Mouse (Mus musculus): Measurements from ENCODE around the gene Spaca6. TPM values are rescaled to one million over a fixed set of nuclear protein-coding genes. Genes with fewer than 3 reads are reported as not detected.

Gene Spaca6
- polyA plus RNA-seq, 1 experiment, result 4.3 TPM

- TF ChIP-seq POLR2A (IDR thresholded peaks at IDR 0.05; ENCODE audit: low read depth, low read length) (no peak), CTCF (IDR thresholded peaks at IDR 0.05; ENCODE audit: extremely low read depth, insufficient read length, insufficient replicate concordance, low read depth, low read length) (no peak)
- Histone ChIP-seq H3K36me3 (ENCODE audit: control insufficient read depth, insufficient read depth, low read length) (no peaks in the 10 kb centered on the region), H3K4me3 (ENCODE audit: low read depth, low read length) (peak overlapping the region; percentile 82), H3K4me1 (ENCODE audit: control insufficient read depth, insufficient read depth, insufficient read length, low read length) (peaks cover 3% of the 10 kb centered on the region; the same call in 1 of the 2 replicates), H3K27ac (ENCODE audit: insufficient read depth, low read depth, low read length) (peak overlapping the region; percentile 85), H3K27me3 (ENCODE audit: control insufficient read depth, insufficient read depth, low read length) (peaks cover 22% of the 10 kb centered on the region)
- 4% methylated on average over 13 of the region's 13 CpGs for WGBS
These were observed 766 bp downstream of the Spaca6 start for GRCm38 (mm10) chr17:17827658-17828190.

- H3K36me3 ChIP-seq (ENCODE audit: control insufficient read depth, insufficient read depth, low read length), result no peaks in the 10 kb centered on the region
- 11% methylated on average over 13 of the region's 15 CpGs for WGBS
- no peak for TF ChIP-seq POLR2A (IDR thresholded peaks at IDR 0.05; ENCODE audit: low read depth, low read length)
- no peak for TF ChIP-seq CTCF (IDR thresholded peaks at IDR 0.05; ENCODE audit: extremely low read depth, insufficient read length, insufficient replicate concordance, low read depth, low read length)
- H3K4me1 ChIP-seq (ENCODE audit: control insufficient read depth, insufficient read depth, insufficient read length, low read length), result peaks cover 3% of the 10 kb centered on the region; the same call in 1 of the 2 replicates
- H3K4me3 ChIP-seq (ENCODE audit: low read depth, low read length), result peak overlapping the region; percentile 82
- peaks cover 22% of the 10 kb centered on the region for H3K27me3 ChIP-seq (ENCODE audit: control insufficient read depth, insufficient read depth, low read length)
- H3K27ac ChIP-seq (ENCODE audit: insufficient read depth, low read depth, low read length), result peak overlapping the region; percentile 85
These were observed 1.4 kb downstream of the Spaca6 start for GRCm38 (mm10) chr17:17828191-17828981.

GRCm38 (mm10) chr17:17829052-17829785 lies 2.3 kb downstream of the Spaca6 start:
- TF ChIP-seq CTCF (IDR thresholded peaks at IDR 0.05; ENCODE audit: extremely low read depth, insufficient read length, insufficient replicate concordance, low read depth, low read length), result no peak
- TF ChIP-seq POLR2A (IDR thresholded peaks at IDR 0.05; ENCODE audit: low read depth, low read length), result no peak
- H3K27me3 ChIP-seq (ENCODE audit: control insufficient read depth, insufficient read depth, low read length), result peaks cover 22% of the 10 kb centered on the region
- 29% methylated on average over 6 of the region's 6 CpGs for WGBS
- no peak overlapping the region for H3K27ac ChIP-seq (ENCODE audit: insufficient read depth, low read depth, low read length)
- no peaks in the 10 kb centered on the region for H3K36me3 ChIP-seq (ENCODE audit: control insufficient read depth, insufficient read depth, low read length)
- peaks cover 3% of the 10 kb centered on the region; the same call in 1 of the 2 replicates for H3K4me1 ChIP-seq (ENCODE audit: control insufficient read depth, insufficient read depth, insufficient read length, low read length)
- H3K4me3 ChIP-seq (ENCODE audit: low read depth, low read length), result peak overlapping the region; percentile 82

GRCm38 (mm10) chr17:17829816-17830535 lies 3.0 kb downstream of the Spaca6 start:
- Histone ChIP-seq H3K4me3 (ENCODE audit: low read depth, low read length) (no peak overlapping the region), H3K27me3 (ENCODE audit: control insufficient read depth, insufficient read depth, low read length) (peaks cover 22% of the 10 kb centered on the region), H3K36me3 (ENCODE audit: control insufficient read depth, insufficient read depth, low read length) (no peaks in the 10 kb centered on the region), H3K27ac (ENCODE audit: insufficient read depth, low read depth, low read length) (no peak overlapping the region), H3K4me1 (ENCODE audit: control insufficient read depth, insufficient read depth, insufficient read length, low read length) (peaks cover 3% of the 10 kb centered on the region; the same call in 1 of the 2 replicates)
- 60% methylated on average over 23 of the region's 23 CpGs for WGBS
- no peak for TF ChIP-seq CTCF (IDR thresholded peaks at IDR 0.05; ENCODE audit: extremely low read depth, insufficient read length, insufficient replicate concordance, low read depth, low read length)
- TF ChIP-seq POLR2A (IDR thresholded peaks at IDR 0.05; ENCODE audit: low read depth, low read length), result no peak

- Histone ChIP-seq H3K4me3 (ENCODE audit: low read depth, low read length) (no peak overlapping the region), H3K27me3 (ENCODE audit: control insufficient read depth, insufficient read depth, low read length) (peaks cover 22% of the 10 kb centered on the region), H3K27ac (ENCODE audit: insufficient read depth, low read depth, low read length) (no peak overlapping the region), H3K4me1 (ENCODE audit: control insufficient read depth, insufficient read depth, insufficient read length, low read length) (peaks cover 3% of the 10 kb centered on the region; the same call in 1 of the 2 replicates), H3K36me3 (ENCODE audit: control insufficient read depth, insufficient read depth, low read length) (no peaks in the 10 kb centered on the region)
- TF ChIP-seq CTCF (IDR thresholded peaks at IDR 0.05; ENCODE audit: extremely low read depth, insufficient read length, insufficient replicate concordance, low read depth, low read length) (no peak), POLR2A (IDR thresholded peaks at IDR 0.05; ENCODE audit: low read depth, low read length) (no peak)
- 72% methylated on average over 7 of the region's 7 CpGs for WGBS
These were observed 3.8 kb downstream of the Spaca6 start for GRCm38 (mm10) chr17:17830731-17831130.

- 6% methylated on average over 1 of the region's 1 CpGs for WGBS
- TF ChIP-seq POLR2A (IDR thresholded peaks at IDR 0.05; ENCODE audit: low read depth, low read length) (no peak), CTCF (IDR thresholded peaks at IDR 0.05; ENCODE audit: extremely low read depth, insufficient read length, insufficient replicate concordance, low read depth, low read length) (no peak)
- Histone ChIP-seq H3K27me3 (ENCODE audit: control insufficient read depth, insufficient read depth, low read length) (no peaks in the 10 kb centered on the region), H3K27ac (ENCODE audit: insufficient read depth, low read depth, low read length) (no peak overlapping the region), H3K4me1 (ENCODE audit: control insufficient read depth, insufficient read depth, insufficient read length, low read length) (no peaks in the 10 kb centered on the region), H3K4me3 (ENCODE audit: low read depth, low read length) (no peak overlapping the region), H3K36me3 (ENCODE audit: control insufficient read depth, insufficient read depth, low read length) (no peaks in the 10 kb centered on the region)
These were observed 7.9 kb downstream of the Spaca6 start for GRCm38 (mm10) chr17:17834896-17835295.
